Mouse (Mus musculus) intestine, embryonic 15.5 days (tissue): ENCODE measurements at regions not wholly inside any gene's neighbourhood (a gene's known extent, or its start where the extent isn't known, plus 50 kb on each side); places are given as distances from the start of the nearest gene placed in this dataset.

Source experiments
- ATAC-seq: fragments of 200-750 bp; cut with Nextera tagmentation; 2 replicates; pipeline ENCODE4 v1.8.0; 2017; ENCODE audit warnings: moderate TSS enrichment, moderate library complexity
- H3K27ac ChIP-seq: fragments of 300-500 bp; sonication (generic); 2 replicates; pipeline ENCODE4 v1.5.1; 2015; ENCODE audit warnings: mild to moderate bottlenecking, inconsistent platforms
- H3K27me3 ChIP-seq: fragments of 300-500 bp; sonication (generic); replicated peaks from 2 replicates; pipeline ENCODE4 v1.6.1; 2015; ENCODE audit warnings: inconsistent platforms
- H3K36me3 ChIP-seq: fragments of 300-500 bp; sonication (generic); 2 replicates; pipeline ENCODE4 v1.6.1; 2015; ENCODE audit warnings: inconsistent platforms
- H3K4me1 ChIP-seq: fragments of 300-500 bp; sonication (generic); replicated peaks from 2 replicates; pipeline ENCODE4 v1.6.1; 2015; ENCODE audit warnings: inconsistent platforms
- H3K4me2 ChIP-seq: fragments of 300-500 bp; sonication (generic); replicated peaks from 2 replicates; pipeline ENCODE4 v1.6.1; 2015; ENCODE audit warnings: mild to moderate bottlenecking, inconsistent platforms
- H3K4me3 ChIP-seq: fragments of 300-500 bp; sonication (generic); replicated peaks from 2 replicates; pipeline ENCODE4 v1.5.1; 2015; ENCODE audit warnings: inconsistent platforms
- H3K9ac ChIP-seq: fragments of 300-500 bp; sonication (generic); 2 replicates; pipeline ENCODE4 v1.6.1; 2015; ENCODE audit warnings: inconsistent platforms
- H3K9me3 ChIP-seq: fragments of 300-500 bp; sonication (generic); 2 replicates; pipeline ENCODE4 v1.6.1; 2016; ENCODE audit warnings: inconsistent platforms
- WGBS: fragments of 180-500 bp; shearing (Covaris S2); methylation state at CpG from one replicate; pipeline ENCODE4 v1.1.7; 2015; 5-methylcytosine and 5-hydroxymethylcytosine counted together

DNA sequence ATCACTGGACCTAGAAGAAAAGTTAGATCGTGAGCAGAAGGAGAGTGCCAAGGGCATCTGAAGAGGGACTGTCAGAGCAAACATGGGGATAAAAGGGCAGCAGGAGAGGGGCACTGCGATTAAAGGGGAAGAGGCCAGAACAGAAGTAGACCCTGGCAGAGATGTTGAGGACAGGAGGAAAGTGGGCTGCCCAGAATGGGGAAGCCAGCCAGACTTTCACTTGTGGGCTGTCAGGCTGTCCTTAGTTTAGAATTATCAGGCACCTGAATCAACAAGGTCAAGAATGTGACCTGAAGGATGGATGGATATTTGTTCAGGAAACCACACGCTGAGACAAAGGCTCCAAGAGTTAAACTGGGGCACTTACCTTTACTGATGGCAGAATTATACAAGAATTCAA, 193.0 kb upstream of the Klf3 start:
- no peak overlapping the region for H3K4me3 ChIP-seq
- H3K27ac ChIP-seq = 0 out of 2 replicates have a peak overlapping the region, but pooled peaks have one; percentile 24
- no peak overlapping the region for H3K9ac ChIP-seq
- no peaks in the 10 kb centered on the region for H3K36me3 ChIP-seq
- peaks cover 11% of the 10 kb centered on the region for H3K4me1 ChIP-seq
- 6% methylated on average over 3 of the region's 3 CpGs for WGBS
- H3K27me3 ChIP-seq = no peaks in the 10 kb centered on the region
- H3K4me2 ChIP-seq = no peak overlapping the region
- ATAC-seq = peak; percentile 27
- H3K9me3 ChIP-seq = no peaks in the 10 kb centered on the region

DNA sequence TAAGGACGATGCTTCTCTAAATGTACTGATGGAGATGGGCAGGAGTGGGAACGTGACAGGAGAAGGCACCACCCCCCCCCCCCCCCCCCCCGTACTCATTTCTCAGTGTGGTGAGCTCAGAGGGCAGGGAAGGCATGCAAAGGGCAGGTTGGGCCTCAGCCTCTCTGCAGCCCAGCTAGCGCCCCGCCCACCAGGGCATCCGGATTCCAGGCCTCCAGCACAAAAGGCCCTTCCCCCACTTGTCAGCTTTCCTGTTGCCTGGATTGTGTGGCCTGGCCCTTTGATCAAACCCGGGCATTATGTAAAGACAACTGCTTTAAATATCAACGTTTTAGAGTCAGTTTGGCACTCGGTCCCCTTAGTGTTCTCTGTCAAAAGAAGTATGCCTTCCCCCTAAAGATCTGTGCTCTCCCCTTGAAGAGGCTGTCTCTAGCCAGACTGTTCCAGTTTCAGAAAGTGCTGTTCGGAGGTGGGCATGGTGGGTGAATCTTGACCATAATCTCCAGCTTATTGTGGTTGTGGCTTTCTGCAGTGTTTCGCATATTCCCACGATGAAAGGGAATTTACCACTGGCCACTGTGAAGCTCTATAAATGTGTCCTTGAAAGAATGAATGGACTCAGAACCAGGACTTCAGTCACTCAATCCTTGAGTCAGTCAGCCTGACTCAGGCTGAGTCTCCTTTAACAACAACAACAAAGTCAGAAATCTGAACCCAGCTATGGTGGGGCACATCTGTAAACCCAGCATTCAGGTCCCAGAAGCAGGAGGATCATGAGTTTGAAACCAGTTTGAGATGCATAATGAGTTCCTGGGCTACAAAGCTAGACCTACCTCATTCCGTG, 192.4 kb upstream of the Klf3 start:
- Histone ChIP-seq H3K9ac (no peak overlapping the region), H3K36me3 (no peaks in the 10 kb centered on the region), H3K4me2 (no peak overlapping the region), H3K27me3 (no peaks in the 10 kb centered on the region), H3K9me3 (no peaks in the 10 kb centered on the region), H3K4me3 (no peak overlapping the region), H3K27ac (peak overlapping the region; percentile 24; the same call in 1 of the 2 replicates), H3K4me1 (peaks cover 11% of the 10 kb centered on the region)
- WGBS = 19% methylated on average over 12 of the region's 13 CpGs
- peak; percentile 95 for ATAC-seq

DNA sequence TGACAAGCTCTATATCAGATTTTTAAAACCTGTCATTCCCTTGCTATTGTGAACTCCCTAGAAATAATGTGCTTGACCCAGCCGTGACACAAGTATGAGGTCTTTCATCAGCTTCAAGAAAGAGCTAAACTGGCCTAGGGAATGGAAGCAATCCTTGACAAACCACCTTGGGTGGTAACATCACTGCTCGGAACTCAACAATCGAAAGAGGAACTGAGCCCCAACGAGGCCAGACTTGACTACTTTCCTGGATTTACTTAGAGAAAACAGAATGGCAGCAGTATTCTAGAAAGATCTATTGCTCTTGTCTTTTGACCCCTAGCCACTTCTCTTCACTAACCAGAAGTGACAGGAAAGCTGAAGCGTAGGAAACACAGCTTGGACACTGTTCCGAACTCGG, 191.2 kb upstream of the Klf3 start:
- no peak overlapping the region for H3K4me3 ChIP-seq

DNA sequence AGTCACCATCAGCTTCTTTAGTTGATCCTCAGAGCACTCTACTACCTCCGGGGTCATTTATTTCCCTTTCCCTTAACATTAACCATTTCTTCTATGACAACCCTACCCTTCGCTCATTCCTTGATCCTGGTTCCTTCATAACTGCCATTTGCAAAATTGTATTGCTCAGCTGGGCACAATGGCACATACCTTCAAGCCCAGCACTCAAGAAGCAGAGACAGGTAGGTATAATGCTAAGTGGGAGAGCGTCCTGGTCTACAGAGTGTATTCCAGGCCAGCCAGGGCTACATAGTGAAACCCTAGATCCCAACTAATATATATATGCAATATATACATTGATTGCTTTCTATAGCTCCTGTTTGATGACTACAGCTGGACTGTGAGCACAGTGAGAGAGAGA, 189.5 kb upstream of the Klf3 start:
- H3K9me3 ChIP-seq = no peaks in the 10 kb centered on the region
- no peaks in the 10 kb centered on the region for H3K36me3 ChIP-seq
- no peak overlapping the region for H3K4me2 ChIP-seq
- H3K27ac ChIP-seq = no peak overlapping the region
- no peak for ATAC-seq
- no peak overlapping the region for H3K9ac ChIP-seq
- no peaks in the 10 kb centered on the region for H3K27me3 ChIP-seq
- H3K4me3 ChIP-seq = no peak overlapping the region
- H3K4me1 ChIP-seq = peaks cover 11% of the 10 kb centered on the region
- WGBS = 95% methylated on average over 3 of the region's 3 CpGs

More for the DNA sequence above, 191.2 kb upstream of the Klf3 start:
- WGBS = 85% methylated on average over 7 of the region's 7 CpGs
- ATAC-seq = no peak
- Histone ChIP-seq H3K4me2 (no peak overlapping the region), H3K9ac (no peak overlapping the region), H3K4me1 (peaks cover 11% of the 10 kb centered on the region), H3K9me3 (no peaks in the 10 kb centered on the region), H3K36me3 (no peaks in the 10 kb centered on the region), H3K27ac (no peak overlapping the region), H3K27me3 (no peaks in the 10 kb centered on the region)

DNA sequence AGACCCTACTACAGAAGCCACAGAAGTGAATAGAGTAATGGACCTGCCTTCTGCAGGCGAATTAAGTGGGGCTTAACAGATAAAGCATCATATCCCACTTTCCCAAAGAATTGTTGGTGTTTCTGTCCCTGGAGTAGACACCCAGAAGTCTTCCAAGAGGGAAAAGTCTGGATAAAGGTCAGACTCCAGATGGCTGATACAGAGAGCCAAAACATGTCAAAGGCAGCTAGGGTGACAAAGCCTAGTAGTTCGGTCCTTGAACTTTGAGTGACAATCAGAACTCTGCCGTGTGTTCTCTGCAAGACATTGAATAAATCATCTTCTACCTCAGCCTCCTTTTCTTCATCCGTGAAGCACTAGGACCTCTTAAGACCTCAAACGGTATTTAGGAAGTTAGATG, 185.1 kb upstream of the Klf3 start:
- 62% methylated on average over 5 of the region's 5 CpGs for WGBS
- ATAC-seq = no peak
- H3K27me3 ChIP-seq = no peaks in the 10 kb centered on the region
- no peaks in the 10 kb centered on the region for H3K36me3 ChIP-seq
- H3K4me1 ChIP-seq = no peaks in the 10 kb centered on the region
- no peak overlapping the region for H3K9ac ChIP-seq
- H3K27ac ChIP-seq = no peak overlapping the region
- no peak overlapping the region for H3K4me2 ChIP-seq
- H3K4me3 ChIP-seq = no peak overlapping the region
- no peaks in the 10 kb centered on the region for H3K9me3 ChIP-seq

DNA sequence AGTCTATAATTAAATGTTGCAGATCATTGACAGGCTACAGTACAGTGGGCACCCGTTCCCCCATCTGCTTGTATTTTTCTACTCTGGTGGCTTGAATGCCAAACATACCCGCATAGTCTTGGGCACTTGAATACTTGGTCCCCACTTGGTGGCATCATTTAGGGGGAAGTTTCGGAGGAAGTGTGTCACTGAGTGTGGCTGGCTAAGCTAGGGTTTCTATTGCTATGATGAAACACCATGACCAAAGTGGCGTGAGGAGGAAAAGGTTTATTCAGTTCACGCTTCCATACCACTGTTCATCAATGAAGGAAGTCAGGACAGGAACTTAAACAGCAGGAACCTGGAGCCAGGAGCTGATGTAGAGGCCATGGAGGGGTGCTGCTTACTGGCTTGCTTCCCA, 183.4 kb upstream of the Klf3 start:
- WGBS = 85% methylated on average over 5 of the region's 5 CpGs
- no peak overlapping the region for H3K9ac ChIP-seq
- H3K27ac ChIP-seq = no peak overlapping the region
- no peak overlapping the region for H3K4me2 ChIP-seq
- H3K4me1 ChIP-seq = no peaks in the 10 kb centered on the region
- no peaks in the 10 kb centered on the region for H3K9me3 ChIP-seq
- no peaks in the 10 kb centered on the region for H3K36me3 ChIP-seq
- ATAC-seq = no peak
- H3K4me3 ChIP-seq = no peak overlapping the region
- no peaks in the 10 kb centered on the region for H3K27me3 ChIP-seq

DNA sequence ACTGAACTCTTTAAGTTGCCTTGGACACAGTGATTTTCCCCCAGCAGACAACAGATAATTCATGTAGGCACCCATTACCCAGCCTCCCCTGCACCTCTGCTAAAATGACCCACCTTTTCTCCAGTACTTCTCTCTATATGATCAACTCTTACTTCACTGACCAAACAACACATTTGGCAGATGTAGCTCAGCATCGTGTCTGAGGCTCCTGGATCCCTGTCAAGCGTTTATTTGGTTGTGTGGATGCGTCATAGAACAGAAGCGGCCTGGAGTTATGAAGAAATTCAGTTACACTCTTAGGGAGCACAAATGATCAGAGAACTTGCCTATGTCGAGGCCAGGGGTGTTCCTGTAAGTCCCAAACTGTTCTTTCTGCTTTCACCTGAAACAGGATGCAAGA, 182.5 kb upstream of the Klf3 start:
- Histone ChIP-seq H3K4me2 (no peak overlapping the region), H3K4me1 (peaks cover 4% of the 10 kb centered on the region; the same call in 1 of the 2 replicates), H3K9me3 (no peaks in the 10 kb centered on the region), H3K4me3 (no peak overlapping the region), H3K9ac (no peak overlapping the region), H3K27me3 (no peaks in the 10 kb centered on the region), H3K27ac (no peak overlapping the region), H3K36me3 (no peaks in the 10 kb centered on the region)
- WGBS = 88% methylated on average over 5 of the region's 5 CpGs
- ATAC-seq = no peak

DNA sequence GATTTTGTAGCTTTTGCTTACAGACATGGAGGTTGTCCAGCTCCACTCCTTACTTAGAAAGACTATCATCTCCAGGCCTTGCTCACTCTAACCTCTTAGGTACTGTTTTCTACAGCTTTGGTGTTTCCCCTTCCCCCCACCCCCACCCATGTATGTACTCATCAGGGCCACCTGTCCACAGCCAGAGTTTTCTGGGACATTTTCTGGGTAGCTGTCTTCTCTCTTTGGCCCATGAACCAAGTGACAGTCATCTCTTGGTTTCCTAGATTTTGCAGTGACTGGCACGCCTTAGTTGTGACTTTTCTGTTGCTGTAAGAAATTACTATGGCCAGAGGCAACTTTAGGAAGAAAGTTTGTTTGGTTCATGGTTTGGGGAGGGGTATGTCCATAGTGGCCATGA, 181.8 kb upstream of the Klf3 start:
- Histone ChIP-seq H3K27me3 (no peaks in the 10 kb centered on the region), H3K27ac (no peak overlapping the region), H3K4me2 (no peak overlapping the region), H3K36me3 (no peaks in the 10 kb centered on the region), H3K9ac (no peak overlapping the region), H3K4me3 (no peak overlapping the region), H3K9me3 (no peaks in the 10 kb centered on the region), H3K4me1 (peaks cover 4% of the 10 kb centered on the region; the same call in 1 of the 2 replicates)
- 93% methylated on average over 1 of the region's 1 CpGs for WGBS
- no peak for ATAC-seq

DNA sequence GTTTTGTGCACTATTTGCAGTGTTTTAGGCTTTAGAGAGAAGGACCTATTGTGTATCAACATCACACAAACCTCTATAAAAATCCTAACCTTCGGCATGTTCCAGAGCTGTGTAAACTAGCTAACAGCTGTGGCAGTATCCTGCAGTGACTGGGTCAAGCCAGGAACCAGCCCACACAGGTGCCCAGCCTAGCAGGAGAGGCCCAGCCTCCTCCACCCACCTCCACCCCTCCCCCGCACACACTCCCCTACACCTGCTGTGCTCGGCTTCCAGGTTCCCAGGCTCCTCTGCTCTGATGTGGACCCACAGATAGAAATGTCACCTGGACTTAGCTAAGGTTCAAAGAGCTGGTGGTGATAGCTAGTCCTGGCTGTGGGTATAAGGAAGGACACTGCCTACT, 179.5 kb upstream of the Klf3 start:
- peak overlapping the region; percentile 15; the same call in 1 of the 2 replicates for H3K4me2 ChIP-seq
- ATAC-seq = peak; percentile 92
- no peaks in the 10 kb centered on the region for H3K9me3 ChIP-seq
- no peak overlapping the region for H3K4me3 ChIP-seq
- WGBS = 48% methylated on average over 3 of the region's 3 CpGs
- no peaks in the 10 kb centered on the region for H3K36me3 ChIP-seq
- H3K4me1 ChIP-seq = peaks cover 4% of the 10 kb centered on the region; the same call in 1 of the 2 replicates
- no peak overlapping the region for H3K9ac ChIP-seq
- H3K27ac ChIP-seq = peak overlapping the region; percentile 82
- H3K27me3 ChIP-seq = no peaks in the 10 kb centered on the region

DNA sequence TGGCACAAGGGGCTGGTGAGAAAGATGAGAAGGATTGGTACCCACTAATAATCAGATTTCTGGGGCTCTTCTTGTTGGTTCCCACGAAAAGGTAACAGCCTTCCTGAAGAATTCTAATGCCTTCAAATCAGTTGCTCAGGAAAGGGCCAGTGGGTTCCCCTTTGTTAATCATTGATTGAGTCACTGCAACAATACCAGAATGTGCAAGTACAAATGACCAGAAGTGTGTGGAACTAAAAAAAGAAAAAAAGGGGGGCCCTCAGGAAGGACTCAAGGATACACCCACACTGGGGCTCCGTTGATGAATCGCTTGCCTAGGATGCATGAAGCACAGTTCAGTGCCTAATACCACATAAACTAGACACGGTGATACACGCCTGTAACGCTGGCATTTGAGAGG, 179.0 kb upstream of the Klf3 start:
- WGBS = 64% methylated on average over 6 of the region's 6 CpGs
- Histone ChIP-seq H3K36me3 (no peaks in the 10 kb centered on the region), H3K4me2 (peak overlapping the region; percentile 15; the same call in 1 of the 2 replicates), H3K9ac (no peak overlapping the region), H3K27me3 (no peaks in the 10 kb centered on the region), H3K4me1 (peaks cover 4% of the 10 kb centered on the region; the same call in 1 of the 2 replicates), H3K9me3 (no peaks in the 10 kb centered on the region), H3K4me3 (no peak overlapping the region), H3K27ac (peak overlapping the region; percentile 82)
- peak; percentile 68 for ATAC-seq

DNA sequence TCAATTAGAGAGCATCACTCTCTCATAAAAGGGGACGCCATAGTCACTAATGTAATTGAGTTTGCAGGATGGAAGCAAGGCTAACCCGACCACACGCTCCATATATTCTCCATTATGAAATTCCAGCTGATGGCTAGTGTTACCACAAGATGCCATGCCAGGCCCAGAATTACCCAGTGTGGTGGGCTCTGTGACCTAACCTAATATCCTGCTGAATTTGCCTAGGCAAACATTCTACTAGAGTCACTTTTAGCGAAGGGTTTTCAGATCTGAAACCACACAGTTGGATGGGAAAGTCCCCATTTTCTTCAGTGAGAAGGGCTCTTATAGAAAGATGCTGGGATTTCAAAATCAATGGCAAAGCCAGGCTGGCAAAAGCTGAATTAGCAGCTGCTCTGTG, 177.8 kb upstream of the Klf3 start:
- Histone ChIP-seq H3K27me3 (no peaks in the 10 kb centered on the region), H3K27ac (peak overlapping the region; percentile 82), H3K4me3 (no peak overlapping the region), H3K4me2 (peak overlapping the region; percentile 38; the same call in 1 of the 2 replicates), H3K4me1 (peaks cover 4% of the 10 kb centered on the region; the same call in 1 of the 2 replicates), H3K9ac (no peak overlapping the region), H3K9me3 (no peaks in the 10 kb centered on the region), H3K36me3 (no peaks in the 10 kb centered on the region)
- ATAC-seq = no peak
- 74% methylated on average over 4 of the region's 4 CpGs for WGBS

DNA sequence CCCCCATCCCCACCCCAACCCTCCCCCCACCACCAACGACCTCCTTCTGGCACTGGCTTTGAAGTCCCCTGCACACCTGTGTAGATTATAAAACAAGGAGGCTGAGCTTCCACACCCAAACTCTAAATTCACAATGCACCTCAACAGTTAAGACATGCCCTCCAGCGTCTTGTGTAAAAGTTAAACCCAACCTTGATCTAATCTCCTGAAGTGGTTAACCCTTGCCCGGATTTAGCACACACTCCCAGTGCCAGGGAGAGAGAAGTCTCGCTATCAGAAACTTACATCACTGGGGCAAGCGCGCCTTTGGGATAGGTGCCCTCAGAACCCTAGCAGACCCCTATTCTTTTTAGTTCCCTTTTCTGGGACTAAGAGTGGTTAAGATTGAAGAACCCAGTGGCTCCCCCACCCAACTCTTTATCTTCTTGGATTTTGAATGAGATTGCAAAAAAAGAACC, 177.3 kb upstream of the Klf3 start:
- H3K9me3 ChIP-seq = no peaks in the 10 kb centered on the region
- no peak overlapping the region for H3K9ac ChIP-seq
- no peaks in the 10 kb centered on the region for H3K27me3 ChIP-seq
- peaks cover 4% of the 10 kb centered on the region; the same call in 1 of the 2 replicates for H3K4me1 ChIP-seq
- peak overlapping the region; percentile 82 for H3K27ac ChIP-seq
- 39% methylated on average over 6 of the region's 6 CpGs for WGBS
- peak; percentile 35 for ATAC-seq
- no peaks in the 10 kb centered on the region for H3K36me3 ChIP-seq
- H3K4me2 ChIP-seq = peak overlapping the region; percentile 38
- H3K4me3 ChIP-seq = no peak overlapping the region

DNA sequence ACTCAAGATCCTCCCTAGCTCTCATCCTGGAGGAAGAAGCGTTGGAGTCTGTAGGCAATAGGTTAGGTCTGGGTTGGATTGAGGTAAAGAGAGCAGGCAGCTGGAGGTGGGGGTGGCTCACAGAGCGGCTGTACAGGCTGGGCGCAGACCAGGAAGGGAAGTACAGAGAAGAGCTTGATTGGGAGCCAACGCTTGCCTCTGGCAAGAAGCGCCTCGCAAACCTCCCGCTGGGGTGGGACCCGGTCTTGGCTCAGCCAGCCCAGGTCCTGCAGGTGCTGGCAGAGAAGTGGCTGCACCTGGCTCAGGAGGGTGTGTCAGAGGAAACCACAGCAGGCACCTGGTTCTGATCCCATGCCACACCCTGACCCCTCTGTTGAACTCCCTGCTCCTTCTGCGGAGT, 176.8 kb upstream of the Klf3 start:
- no peak overlapping the region for H3K4me3 ChIP-seq
- WGBS = 23% methylated on average over 9 of the region's 9 CpGs

More for the DNA sequence above, 176.8 kb upstream of the Klf3 start:
- peak overlapping the region; percentile 38 for H3K4me2 ChIP-seq
- no peaks in the 10 kb centered on the region for H3K27me3 ChIP-seq
- H3K36me3 ChIP-seq = no peaks in the 10 kb centered on the region
- no peak overlapping the region for H3K9ac ChIP-seq
- H3K9me3 ChIP-seq = no peaks in the 10 kb centered on the region
- H3K4me1 ChIP-seq = peaks cover 4% of the 10 kb centered on the region; the same call in 1 of the 2 replicates
- peak; percentile 85 for ATAC-seq
- H3K27ac ChIP-seq = peak overlapping the region; percentile 82
